Mouse (Mus musculus) kidney, postnatal 4 days (tissue): ENCODE measurements around the gene Dhdh.
"Not testable (repeated sequence)": the region's sequence is repeated elsewhere in the genome, so short reads cannot be mapped to it uniquely, and the experiment has no call there.

Experiments used
- DNase-seq, 2 experiments: peaks; one replicate each; pipeline ENCODE4 v3.0.0; 2021; ENCODE audit warnings: mixed read lengths in 2 of 2

The Dhdh gene

GRCm38 (mm10) chr7:45488293-45489204 lies at the start of gene Dhdh:
Gene Dhdh (minus strand): TSS chr7:45488805.
- DNase-seq = peak; percentile 71 to 81

- DNase-seq = no peak
Measured at GRCm38 (mm10) chr7:45537602-45538001, 49.0 kb upstream of the Dhdh start.

- no peak for DNase-seq
Measured at GRCm38 (mm10) chr7:45535676-45536075, 47.1 kb upstream of the Dhdh start.

GRCm38 (mm10) chr7:45530643-45531042 lies 42.0 kb upstream of the Dhdh start:
- DNase-seq = peak in 1 of 2 experiments; percentile 68

- DNase-seq = peak; percentile 65 to 74
Measured at GRCm38 (mm10) chr7:45529461-45529860, 40.9 kb upstream of the Dhdh start.

GRCm38 (mm10) chr7:45527169-45527568 lies 38.6 kb upstream of the Dhdh start:
- DNase-seq = not testable (repeated sequence)

- no peak for DNase-seq
Measured at GRCm38 (mm10) chr7:45526474-45527120, 38.0 kb upstream of the Dhdh start.

GRCm38 (mm10) chr7:45525809-45526473 lies 37.3 kb upstream of the Dhdh start, which contains the start of the genes Ppp1r15a and Plekha4:
Gene Ppp1r15a (minus strand): TSS chr7:45526268.
Gene Plekha4 (plus strand): TSS chr7:45526330.
- peak; percentile 97 for DNase-seq

- DNase-seq = peak in 1 of 2 experiments; percentile 43
Measured at GRCm38 (mm10) chr7:45524841-45525621, 36.4 kb upstream of the Dhdh start.

GRCm38 (mm10) chr7:45523678-45524170 lies 35.1 kb upstream of the Dhdh start:
- no peak for DNase-seq

GRCm38 (mm10) chr7:45522957-45523676 lies 34.5 kb upstream of the Dhdh start:
- DNase-seq = peak in 1 of 2 experiments; percentile 34

- no peak for DNase-seq
Measured at GRCm38 (mm10) chr7:45522194-45522752, 33.7 kb upstream of the Dhdh start.

GRCm38 (mm10) chr7:45521728-45522184 lies 33.2 kb upstream of the Dhdh start:
- DNase-seq = peak; percentile 88 to 93

- DNase-seq = no peak
Measured at GRCm38 (mm10) chr7:45520605-45521004, 32.0 kb upstream of the Dhdh start.

- no peak for DNase-seq
Measured at GRCm38 (mm10) chr7:45519345-45520120, 30.9 kb upstream of the Dhdh start.

- DNase-seq = no peak
Measured at GRCm38 (mm10) chr7:45518618-45519017, 30.0 kb upstream of the Dhdh start.

- not testable (repeated sequence) for DNase-seq
Measured at GRCm38 (mm10) chr7:45516846-45517245, 28.2 kb upstream of the Dhdh start.

GRCm38 (mm10) chr7:45515436-45515835 lies 26.8 kb upstream of the Dhdh start:
- peak in 1 of 2 experiments; percentile 26 for DNase-seq

GRCm38 (mm10) chr7:45514411-45514810 lies 25.8 kb upstream of the Dhdh start:
- no peak for DNase-seq
